Mouse (Mus musculus): Measurements from ENCODE around the gene Dop1a. TPM values are rescaled to one million over a fixed set of nuclear protein-coding genes. Genes with fewer than 3 reads are reported as not detected.

The Dop1a gene
- polyA plus RNA-seq (2014; fragmentation: Illumina TruSeq; extraction: RNeasy Lipid Tissue Mini Kit (QIAGEN cat#74804)), result 27.0 TPM

DNA sequence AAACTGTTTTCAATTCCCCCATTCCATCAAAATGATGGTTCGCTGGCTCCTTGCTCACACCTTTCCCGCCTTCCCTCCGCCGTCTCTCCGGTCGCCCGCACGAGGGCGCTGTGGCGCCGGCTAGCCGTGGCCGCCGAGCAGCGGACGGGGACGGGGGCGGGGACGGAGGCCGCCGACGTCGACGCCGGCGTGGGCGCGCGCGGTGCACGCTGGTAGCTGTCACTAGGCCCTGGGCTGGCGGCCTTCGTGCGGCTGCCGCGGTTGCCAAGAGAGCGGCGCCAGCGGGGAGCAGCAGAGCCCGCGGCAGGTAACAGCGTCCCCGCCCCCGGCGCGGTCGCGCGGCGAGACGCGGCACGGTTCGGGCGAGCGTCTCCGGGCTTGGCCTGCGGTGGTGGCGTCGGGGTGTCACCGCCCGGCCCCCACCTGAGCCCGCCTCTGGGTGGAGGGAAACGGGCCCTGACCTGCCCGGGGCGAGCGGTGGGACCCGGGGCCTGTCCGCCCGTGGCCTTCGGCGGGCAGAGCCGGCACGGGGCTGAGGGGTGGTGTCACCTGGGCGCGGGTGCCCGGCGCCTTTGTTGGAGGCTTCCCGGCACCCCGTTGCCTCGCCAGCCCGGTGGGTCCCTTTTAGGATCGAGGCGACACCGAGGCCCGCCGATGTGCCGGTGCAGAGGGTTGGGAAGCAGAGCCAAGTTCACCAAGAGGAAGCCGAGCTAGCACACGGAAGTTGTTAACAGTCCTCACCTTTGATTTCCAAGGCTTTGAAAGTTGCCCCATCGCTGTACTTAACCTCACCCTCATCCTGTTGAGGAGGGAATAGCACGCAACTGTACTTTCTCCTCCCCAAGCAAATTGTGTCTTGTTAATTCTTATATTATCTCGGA is at the start of gene Dop1a:
Gene Dop1a (plus strand): TSS at position 165 of the 881 bp plus-strand sequence.

GRCm38 (mm10) chr9:86464151-86465105 is 2.5 kb upstream of the Dop1a start, which contains the start of gene Ube2cbp:
TSS of gene Ube2cbp (minus strand) at chr9:86464950.

GRCm38 (mm10) chr9:86571540-86572135 is 104.7 kb downstream of the Dop1a start, which contains the start of the genes Pgm3 and Rwdd2a:
TSS of gene Pgm3 (minus strand) at chr9:86571842.
TSS of gene Rwdd2a (plus strand) at chr9:86571991.

Other genes starting within 250 kb of the Dop1a start
- 2.0 TPM for gene Ube2cbp, start 2.2 kb upstream of the Dop1a start, polyA plus RNA-seq (2014; fragmentation: Illumina TruSeq; extraction: RNeasy Lipid Tissue Mini Kit (QIAGEN cat#74804))
- 30.2 TPM for gene Pgm3, start 104.7 kb downstream of the Dop1a start, polyA plus RNA-seq (2014; fragmentation: Illumina TruSeq; extraction: RNeasy Lipid Tissue Mini Kit (QIAGEN cat#74804))
- gene Rwdd2a, start 104.8 kb downstream of the Dop1a start, polyA plus RNA-seq (2014; fragmentation: Illumina TruSeq; extraction: RNeasy Lipid Tissue Mini Kit (QIAGEN cat#74804)), result 5.4 TPM
- 1,214 TPM for gene Me1, start 228.8 kb downstream of the Dop1a start, polyA plus RNA-seq (2014; fragmentation: Illumina TruSeq; extraction: RNeasy Lipid Tissue Mini Kit (QIAGEN cat#74804))